Mouse (Mus musculus) lung, postnatal 0 days (tissue): ENCODE results near the gene Ap1s2. TPM values are rescaled to one million over a fixed set of nuclear protein-coding genes. Genes with fewer than 3 reads are reported as not detected.

Experiments
- ATAC-seq: fragments of 200-750 bp; cut with Nextera tagmentation; 2 replicates; pipeline ENCODE4 v1.8.0; 2017; ENCODE audit warnings: moderate library complexity
- DNase-seq: peaks from one replicate; pipeline ENCODE4 v3.0.0-alpha.2; 2016; ENCODE audit warnings: low spot score
- H3K27ac ChIP-seq: fragments of 300-500 bp; sonication (generic); 2 replicates; pipeline ENCODE4 v1.5.1; 2014; ENCODE audit warnings: antibody characterized with exemption, mild to moderate bottlenecking, low read length, mixed read lengths
- H3K27me3 ChIP-seq: fragments of 300-500 bp; sonication (generic); replicated peaks from 2 replicates; pipeline ENCODE4 v1.6.1; 2014; ENCODE audit warnings: low read length, mixed read lengths; ENCODE audit not compliant: insufficient read depth
- H3K36me3 ChIP-seq: fragments of 300-500 bp; sonication (generic); 2 replicates; pipeline ENCODE4 v1.6.1; 2014; ENCODE audit warnings: low read length, mixed read lengths; ENCODE audit not compliant: insufficient read depth
- H3K4me1 ChIP-seq: fragments of 300-500 bp; sonication (generic); 2 replicates; pipeline ENCODE4 v1.6.1; 2014; ENCODE audit warnings: antibody characterized with exemption, low read depth, low read length, mixed read lengths; ENCODE audit not compliant: insufficient read depth
- H3K4me2 ChIP-seq: fragments of 300-500 bp; sonication (generic); replicated peaks from 2 replicates; pipeline ENCODE4 v1.6.1; 2014; ENCODE audit warnings: low read depth, mild to moderate bottlenecking, low read length, moderate library complexity, mixed read lengths
- H3K4me3 ChIP-seq: fragments of 300-500 bp; sonication (generic); 2 replicates; pipeline ENCODE4 v1.5.1; 2014; ENCODE audit warnings: low read depth, low read length
- H3K9ac ChIP-seq: fragments of 300-500 bp; sonication (generic); replicated peaks from 2 replicates; pipeline ENCODE4 v1.6.1; 2014; ENCODE audit warnings: low read depth, mild to moderate bottlenecking
- H3K9me3 ChIP-seq: fragments of 300-500 bp; sonication (generic); 2 replicates; pipeline ENCODE4 v1.6.1; 2016; ENCODE audit warnings: low read length, mixed read lengths
- CTCF ChIP-seq: IDR thresholded peaks from 2 replicates; pipeline ENCODE4 v1.5.1; 2016; ENCODE audit warnings: antibody characterized with exemption, mild to moderate bottlenecking
- EP300 ChIP-seq: IDR thresholded peaks from 2 replicates; pipeline ENCODE4 v1.6.1; 2016; ENCODE audit warnings: antibody characterized with exemption, mild to moderate bottlenecking, control low read depth
- WGBS: fragments of 180-500 bp; shearing (Covaris S2); extraction: QIAGEN DNeasy Blood & Tissue Kit; methylation state at CpG from one replicate; pipeline ENCODE4 v1.1.7; 2014; 5-methylcytosine and 5-hydroxymethylcytosine counted together
- polyA plus RNA-seq: library from polyadenylated mRNA; unstranded; fragments of >200 nt; fragmentation: Nextera tagmentation; extraction: Ambion mirVana; gene quantifications from 2 replicates; pipeline ENCODE4 v1.2.1, GENCODE M21; 2015

The Ap1s2 gene
- polyA plus RNA-seq, result 24.4 and 35.4 TPM in 2 replicates

DNA sequence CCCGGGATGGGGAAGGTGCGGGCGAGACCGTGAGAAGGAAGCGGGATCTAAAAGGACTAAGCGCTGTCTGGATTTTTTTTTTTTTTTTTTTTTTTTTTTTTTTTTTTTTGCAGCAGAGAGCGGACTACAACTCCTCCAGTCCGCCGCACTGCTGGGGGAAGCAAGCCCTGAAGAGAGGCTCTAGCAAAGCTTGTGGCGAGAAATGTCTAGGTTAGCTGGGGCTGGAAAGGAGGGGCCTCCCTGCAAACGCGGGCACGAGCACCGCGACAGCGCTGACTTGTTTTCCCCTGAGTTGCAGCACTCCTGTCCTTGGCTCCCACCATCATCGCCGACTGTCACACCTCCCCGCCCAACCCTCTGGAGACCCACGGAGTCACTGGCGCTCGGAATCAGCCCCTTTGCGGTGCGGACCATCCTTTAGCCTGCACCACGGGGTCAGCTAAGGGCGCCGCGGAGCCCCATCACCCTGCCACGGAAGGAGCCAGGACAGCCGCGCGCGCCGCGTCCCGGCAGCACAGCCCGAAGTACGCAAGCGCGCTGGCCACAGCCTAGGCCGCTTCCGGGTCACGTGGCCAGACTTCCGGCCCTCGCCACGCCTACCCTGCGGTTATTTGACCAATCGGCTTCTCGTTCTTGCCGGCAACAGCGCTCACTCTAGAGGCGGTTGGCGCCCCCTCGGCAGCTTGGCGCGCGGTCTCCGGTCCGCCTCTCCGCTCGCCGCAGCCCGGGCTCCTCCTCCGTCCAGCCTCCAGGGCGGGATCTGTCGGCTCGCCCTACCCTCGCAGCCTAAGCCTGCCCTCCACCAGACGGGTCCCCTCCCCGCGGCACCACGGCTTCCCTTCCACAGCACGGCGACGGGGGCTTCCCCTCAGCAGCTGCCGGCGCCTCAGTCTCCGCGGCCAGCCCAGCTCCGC is at the start of gene Ap1s2:
Gene Ap1s2 (plus strand): TSS at position 681 of the 914 bp plus-strand sequence.
- peak; percentile 100 for ATAC-seq
- H3K36me3 ChIP-seq, result no peaks in the 10 kb centered on the region
- H3K4me1 ChIP-seq, result no peaks in the 10 kb centered on the region
- peak within 1 kb of the TSS; percentile 73 for H3K27ac ChIP-seq
- H3K9ac ChIP-seq, result peak within 1 kb of the TSS; percentile 34; the same call in 1 of the 2 replicates
- peak within 1 kb of the TSS; percentile 64 for H3K4me3 ChIP-seq
- peak within 1 kb of the TSS; percentile 58 for H3K4me2 ChIP-seq
- no peaks in the 10 kb centered on the region; the same call in 1 of the 2 replicates for H3K27me3 ChIP-seq
- WGBS, result 15% methylated on average over 53 of the region's 80 CpGs
- TF ChIP-seq EP300 (no peak), CTCF (peak; percentile 51)
- no peaks in the 10 kb centered on the region for H3K9me3 ChIP-seq
- DNase-seq, result peak; percentile 96

- ATAC-seq (no peak), DNase-seq (peak; percentile 7)
- Histone ChIP-seq H3K27ac (no peak overlapping the region), H3K9ac (no peak overlapping the region), H3K4me2 (no peak overlapping the region), H3K4me3 (no peak overlapping the region), H3K36me3 (no peaks in the 10 kb centered on the region), H3K27me3 (no peaks in the 10 kb centered on the region), H3K9me3 (no peaks in the 10 kb centered on the region), H3K4me1 (no peaks in the 10 kb centered on the region)
- WGBS, result 66% methylated on average over 5 of the region's 5 CpGs
- TF ChIP-seq CTCF (no peak), EP300 (no peak)
Measured at GRCm38 (mm10) chrX:163867711-163868379, 41.0 kb upstream of the Ap1s2 start.

- Histone ChIP-seq H3K4me3 (no peak overlapping the region), H3K4me1 (no peaks in the 10 kb centered on the region), H3K4me2 (no peak overlapping the region), H3K9me3 (no peaks in the 10 kb centered on the region), H3K9ac (no peak overlapping the region), H3K27ac (no peak overlapping the region), H3K36me3 (no peaks in the 10 kb centered on the region), H3K27me3 (no peaks in the 10 kb centered on the region)
- WGBS, result 73% methylated on average over 11 of the region's 11 CpGs
- DNase-seq, result no peak
- no peak for TF ChIP-seq CTCF
- no peak for TF ChIP-seq EP300
- no peak for ATAC-seq
Measured at GRCm38 (mm10) chrX:163868659-163869278, 40.0 kb upstream of the Ap1s2 start.

DNA sequence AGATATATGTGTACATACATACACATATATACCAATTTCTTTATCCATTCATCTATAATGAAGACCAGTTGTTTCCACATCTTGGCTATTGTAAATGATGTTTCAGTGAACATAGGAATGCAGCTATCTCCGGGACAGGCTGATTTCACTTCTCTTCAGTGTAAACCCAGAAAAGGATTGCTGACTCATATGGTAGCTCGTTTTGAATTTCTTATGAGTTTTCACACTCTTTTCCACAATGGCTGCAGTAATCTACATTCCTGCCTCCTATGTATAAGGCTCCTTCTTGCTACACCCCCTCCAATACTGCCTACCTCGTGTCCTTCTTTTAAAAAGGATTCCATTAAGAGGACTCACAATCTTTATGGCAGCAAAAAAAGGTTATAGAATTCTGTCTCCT is 32.9 kb upstream of the Ap1s2 start:
- ATAC-seq (no peak), DNase-seq (no peak)
- Histone ChIP-seq H3K9ac (no peak overlapping the region), H3K4me3 (no peak overlapping the region), H3K4me2 (no peak overlapping the region), H3K36me3 (no peaks in the 10 kb centered on the region), H3K4me1 (no peaks in the 10 kb centered on the region), H3K27me3 (no peaks in the 10 kb centered on the region), H3K9me3 (no peaks in the 10 kb centered on the region), H3K27ac (no peak overlapping the region)
- no peak for TF ChIP-seq EP300
- no peak for TF ChIP-seq CTCF
- WGBS, result 81% methylated on average over 3 of the region's 3 CpGs

GRCm38 (mm10) chrX:163876636-163877035 is 32.2 kb upstream of the Ap1s2 start:
- Histone ChIP-seq H3K36me3 (no peaks in the 10 kb centered on the region), H3K9ac (no peak overlapping the region), H3K27me3 (no peaks in the 10 kb centered on the region), H3K4me3 (no peak overlapping the region), H3K27ac (no peak overlapping the region), H3K4me2 (no peak overlapping the region), H3K4me1 (no peaks in the 10 kb centered on the region), H3K9me3 (no peaks in the 10 kb centered on the region)
- ATAC-seq (no peak), DNase-seq (no peak)
- TF ChIP-seq EP300 (no peak), CTCF (no peak)
- WGBS, result 50% methylated on average over 4 of the region's 4 CpGs

DNA sequence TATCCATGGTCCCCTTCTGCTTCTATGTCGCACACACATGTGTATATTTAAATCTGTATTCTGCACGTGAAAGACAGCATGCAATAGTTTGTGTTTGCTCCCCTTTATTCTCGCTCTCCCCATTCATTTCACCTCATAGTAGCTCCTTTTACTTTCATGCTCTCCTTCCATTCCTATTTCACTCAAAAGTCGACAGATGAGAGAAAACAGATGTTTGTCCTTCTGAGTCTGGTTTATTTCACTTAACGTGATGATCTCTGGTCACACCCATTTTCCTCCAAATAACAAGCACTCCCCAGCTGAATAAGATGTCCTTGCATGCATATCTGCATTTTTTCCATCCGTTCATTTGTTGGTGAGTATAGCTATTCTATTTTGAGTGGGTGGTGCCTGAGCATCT is 29.8 kb upstream of the Ap1s2 start:
- Histone ChIP-seq H3K4me2 (no peak overlapping the region), H3K9me3 (no peaks in the 10 kb centered on the region), H3K4me1 (no peaks in the 10 kb centered on the region), H3K36me3 (no peaks in the 10 kb centered on the region), H3K9ac (no peak overlapping the region), H3K27ac (no peak overlapping the region), H3K4me3 (no peak overlapping the region), H3K27me3 (no peaks in the 10 kb centered on the region)
- ATAC-seq (no peak), DNase-seq (no peak)
- TF ChIP-seq EP300 (no peak), CTCF (no peak)
- 59% methylated on average over 6 of the region's 6 CpGs for WGBS
